Mouse (Mus musculus) right cerebral cortex, postnatal 25 days (tissue): ENCODE data around the gene Tbc1d22a.

Experiments used
- DNase-seq: peaks from one replicate; pipeline ENCODE4 v3.0.0; 2022

The Tbc1d22a gene

GRCm38 (mm10) chr15:86342637-86343375 is 128.5 kb downstream of the Tbc1d22a start:
- DNase-seq, result no peak

- DNase-seq, result peak; percentile 24
Measured at GRCm38 (mm10) chr15:86344906-86345331, 130.7 kb downstream of the Tbc1d22a start.

GRCm38 (mm10) chr15:86345907-86346306 is 131.6 kb downstream of the Tbc1d22a start:
- DNase-seq, result no peak

DNA sequence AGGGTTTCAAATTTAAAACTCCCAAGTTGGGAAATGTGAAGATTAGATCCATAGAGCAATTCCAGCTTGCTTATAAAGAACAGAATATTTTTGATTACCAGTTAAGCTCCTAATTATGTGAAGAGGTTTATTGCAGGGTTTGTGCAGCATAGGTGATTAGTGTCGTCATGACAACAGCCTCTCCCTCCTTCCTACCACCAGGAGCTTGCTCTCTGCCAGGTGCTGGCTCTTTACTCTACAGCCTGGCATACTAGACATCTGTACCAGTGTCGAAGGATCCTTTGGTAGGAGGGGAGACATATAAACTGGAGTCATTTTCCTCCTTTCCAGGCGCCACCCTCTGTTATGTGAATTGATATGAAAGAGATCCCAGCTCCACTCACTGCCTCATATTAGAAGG is 132.3 kb downstream of the Tbc1d22a start:
- no peak for DNase-seq

GRCm38 (mm10) chr15:86354932-86355331 is 140.7 kb downstream of the Tbc1d22a start:
- DNase-seq, result no peak

DNA sequence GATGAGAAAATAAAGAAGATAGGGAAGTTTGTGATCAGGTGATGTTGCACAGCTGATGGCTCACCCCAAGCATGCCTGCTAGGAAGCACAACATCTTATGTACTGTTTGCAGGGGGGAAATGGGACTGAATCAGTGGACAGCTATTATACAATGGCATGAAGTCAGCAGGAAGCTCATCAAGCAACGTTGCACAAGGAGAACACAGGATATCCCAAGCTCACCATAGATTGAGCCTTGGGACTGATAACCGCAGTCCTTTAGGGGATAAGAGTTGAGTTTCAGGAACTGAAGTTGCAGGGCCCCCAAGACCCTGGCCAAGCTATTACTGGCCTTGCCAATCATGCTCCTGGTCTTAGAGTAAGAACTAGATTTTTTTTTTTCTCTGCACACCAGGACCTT is 141.6 kb downstream of the Tbc1d22a start:
- no peak for DNase-seq

DNA sequence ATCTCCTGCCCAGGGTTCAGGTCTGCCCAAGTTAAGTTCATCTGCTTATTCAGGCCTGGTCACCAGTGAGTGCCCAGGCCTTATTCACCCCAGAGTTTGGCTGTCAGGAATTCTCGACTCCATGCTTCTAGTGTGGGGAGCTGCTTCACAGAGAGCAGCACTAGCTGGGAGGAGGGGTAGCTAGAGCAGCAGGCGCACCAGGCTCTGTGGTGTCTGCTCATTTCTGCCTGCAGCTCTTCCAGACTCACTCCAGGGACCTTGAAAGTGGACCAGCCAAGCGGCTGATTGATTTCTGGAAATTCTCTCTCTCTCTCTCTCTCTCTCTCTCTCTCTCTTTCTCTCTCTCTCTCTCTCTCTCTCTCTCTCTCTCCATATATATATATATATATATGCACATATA is 146.1 kb downstream of the Tbc1d22a start:
- DNase-seq, result no peak

- DNase-seq, result peak; percentile 64
Measured at GRCm38 (mm10) chr15:86362306-86363150, 148.3 kb downstream of the Tbc1d22a start.

DNA sequence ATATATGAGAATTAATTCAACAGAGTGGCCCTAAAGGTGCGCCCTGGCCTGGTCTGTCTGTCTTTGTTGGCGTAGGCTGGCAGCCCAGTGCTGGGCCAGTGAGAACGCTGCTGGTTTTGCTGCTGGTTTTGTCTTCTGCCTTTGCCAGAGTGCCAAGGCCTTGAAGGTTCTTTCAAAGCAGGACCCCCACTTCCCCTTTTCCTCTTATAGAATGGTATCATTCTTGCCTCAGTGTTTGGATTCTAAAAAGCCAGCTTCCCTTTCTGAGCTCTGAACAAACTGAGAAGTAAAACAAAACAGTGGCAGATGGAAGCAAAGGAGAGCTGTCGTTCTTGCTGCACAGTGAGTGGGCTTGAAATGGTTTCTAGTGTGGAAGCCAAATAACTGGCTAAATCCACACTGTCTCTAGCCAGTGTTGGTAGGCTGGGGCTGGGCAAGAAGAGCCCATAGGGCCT is 149.6 kb downstream of the Tbc1d22a start:
- DNase-seq, result peak; percentile 22

DNA sequence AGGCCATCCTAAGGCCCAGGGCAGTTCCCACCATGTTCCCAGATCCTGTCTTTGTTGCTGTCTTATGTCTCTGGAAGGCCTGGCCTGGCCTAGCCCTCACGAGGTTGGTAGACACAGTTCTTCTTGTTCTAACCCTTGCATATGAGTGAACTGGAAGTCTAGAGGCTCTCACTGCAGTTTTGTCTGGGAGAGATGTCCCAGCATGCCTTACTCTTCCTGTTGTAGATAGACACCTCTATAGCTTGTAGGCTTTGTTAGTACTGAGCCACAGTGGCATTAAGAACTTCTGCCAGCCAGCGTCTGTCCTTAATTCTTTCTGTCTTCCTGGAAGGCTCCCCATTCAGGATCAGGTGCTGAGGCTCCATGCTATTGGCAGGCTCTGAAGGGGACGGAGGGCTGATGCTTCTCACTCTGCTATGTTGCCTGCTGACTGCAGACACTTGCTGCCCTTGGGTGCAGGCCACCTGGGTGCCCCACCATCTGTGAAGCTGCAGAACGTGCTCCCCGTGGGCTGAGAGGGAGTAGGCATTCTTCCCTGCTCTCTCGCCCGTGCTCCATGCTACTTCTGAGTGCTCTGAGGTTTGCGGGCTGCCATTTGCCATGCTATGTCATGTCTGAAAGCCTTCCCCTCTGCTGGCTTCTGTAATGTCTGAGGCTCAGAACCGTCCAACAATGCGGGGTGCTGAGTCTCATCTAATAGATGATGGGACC is 150.8 kb downstream of the Tbc1d22a start:
- DNase-seq, result no peak

- DNase-seq, result no peak
Measured at GRCm38 (mm10) chr15:86366726-86367125, 152.5 kb downstream of the Tbc1d22a start.

- no peak for DNase-seq
Measured at GRCm38 (mm10) chr15:86367247-86367646, 153.0 kb downstream of the Tbc1d22a start.

- DNase-seq, result no peak
Measured at GRCm38 (mm10) chr15:86370846-86371245, 156.6 kb downstream of the Tbc1d22a start.

DNA sequence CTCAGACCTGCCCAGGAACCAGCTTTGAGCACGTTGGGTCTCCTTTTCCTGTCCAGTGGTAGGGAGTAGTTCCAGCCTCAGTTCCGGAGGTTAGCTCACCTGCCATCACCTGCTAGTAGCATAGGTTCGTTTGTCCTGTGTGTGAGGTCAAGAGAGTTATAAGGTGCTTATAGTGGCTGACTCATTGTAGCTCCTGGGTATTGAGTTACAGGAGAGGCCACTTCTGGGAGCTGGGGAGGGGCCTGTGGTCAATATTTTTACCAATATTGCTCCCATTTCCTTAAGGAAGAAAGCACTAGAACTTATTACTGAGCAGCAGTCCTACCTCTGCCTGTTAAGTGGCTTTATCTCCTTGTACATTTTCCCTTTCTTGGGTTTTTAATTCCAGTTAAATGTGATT is 161.0 kb downstream of the Tbc1d22a start:
- no peak for DNase-seq

DNA sequence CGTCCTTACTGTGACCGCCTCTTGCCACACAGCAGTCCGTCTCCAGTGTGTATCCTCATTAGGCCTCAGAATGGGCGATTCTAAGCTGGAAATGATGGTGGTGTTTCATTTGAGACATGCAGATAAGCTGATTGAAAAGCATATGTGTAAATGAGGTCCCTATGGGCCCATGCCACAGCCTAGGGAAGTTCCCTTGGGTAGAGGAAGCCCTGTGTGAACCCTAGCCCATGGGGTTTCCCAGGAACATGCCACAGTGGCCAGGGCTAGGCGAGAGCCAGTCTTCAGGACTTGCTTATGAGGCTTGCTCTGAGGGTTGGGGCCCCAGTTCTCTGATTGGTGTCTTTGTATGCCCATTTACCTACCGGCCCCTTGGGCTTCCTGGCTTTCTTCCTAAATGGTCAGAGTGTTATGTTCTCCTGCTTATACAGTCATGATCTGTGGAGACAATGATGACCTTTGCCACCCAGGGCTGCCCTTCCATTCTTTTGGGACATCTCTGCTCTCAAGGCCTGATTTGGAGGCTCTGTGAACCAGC is 161.7 kb downstream of the Tbc1d22a start:
- DNase-seq, result no peak

- no peak for DNase-seq
Measured at GRCm38 (mm10) chr15:86383278-86383677, 169.0 kb downstream of the Tbc1d22a start.

GRCm38 (mm10) chr15:86385436-86385835 is 171.2 kb downstream of the Tbc1d22a start:
- DNase-seq, result no peak

DNA sequence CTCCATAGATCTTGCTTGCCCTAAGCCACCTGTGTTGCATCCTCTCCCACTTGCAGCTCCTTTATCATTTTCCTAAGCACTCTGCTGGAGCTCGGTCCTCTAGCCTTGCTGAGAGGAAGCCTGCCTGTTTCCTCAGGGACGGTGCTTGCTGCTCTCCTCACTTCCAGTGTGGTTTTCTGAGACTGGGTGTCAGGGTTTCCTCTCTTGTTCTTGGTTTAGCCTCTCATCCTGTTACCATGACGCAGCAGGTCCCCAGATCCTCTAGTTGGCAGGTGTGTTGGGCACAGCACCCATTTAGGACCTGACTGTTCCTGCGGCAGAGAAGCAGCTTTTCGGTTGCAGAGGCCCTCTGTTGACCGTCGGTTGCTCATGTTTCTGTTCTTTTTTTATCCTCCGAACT is 172.1 kb downstream of the Tbc1d22a start:
- no peak for DNase-seq

DNA sequence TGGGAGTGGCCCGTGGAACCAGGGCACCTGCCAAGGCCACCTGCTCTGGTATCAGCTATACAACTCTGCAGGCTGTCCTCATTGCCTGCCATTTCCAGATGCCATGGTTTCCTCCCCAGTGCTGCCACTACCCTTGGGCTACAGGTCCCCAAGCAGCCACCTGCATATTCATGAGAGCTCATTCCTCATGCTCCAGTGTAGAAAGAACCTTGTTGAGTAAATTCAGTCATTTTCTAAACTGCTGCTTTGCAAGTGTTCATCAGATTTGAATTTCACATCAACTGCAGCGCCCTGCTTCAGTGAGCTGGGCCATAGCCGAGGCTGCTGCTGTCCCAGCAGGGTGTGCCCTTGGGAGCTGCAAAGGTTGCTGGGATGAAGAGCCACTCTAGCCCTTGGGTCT is 174.3 kb downstream of the Tbc1d22a start:
- DNase-seq, result no peak

- DNase-seq, result no peak
Measured at GRCm38 (mm10) chr15:86404866-86405265, 190.6 kb downstream of the Tbc1d22a start.

DNA sequence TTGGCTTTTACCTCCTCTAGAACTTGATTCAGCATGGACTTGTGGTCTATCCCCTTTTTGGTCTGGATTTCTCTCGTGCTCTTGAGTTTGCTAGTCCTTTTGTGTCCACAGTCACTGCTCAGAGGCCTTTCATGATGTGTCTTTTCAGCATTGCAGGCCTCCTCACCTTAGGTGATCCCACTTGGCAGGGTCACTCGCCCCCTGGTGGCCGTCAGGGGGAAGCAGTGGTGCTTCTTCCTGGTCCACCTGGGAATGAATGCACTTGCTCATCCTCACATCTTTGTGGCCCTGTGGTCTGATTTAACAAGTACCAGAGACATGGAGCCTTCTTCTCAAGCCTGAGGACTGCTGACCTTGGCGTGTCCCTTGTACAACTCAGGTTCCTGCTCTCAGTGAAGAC is 191.3 kb downstream of the Tbc1d22a start:
- DNase-seq, result peak; percentile 22

- DNase-seq, result no peak
Measured at GRCm38 (mm10) chr15:86409352-86409751, 195.1 kb downstream of the Tbc1d22a start.

DNA sequence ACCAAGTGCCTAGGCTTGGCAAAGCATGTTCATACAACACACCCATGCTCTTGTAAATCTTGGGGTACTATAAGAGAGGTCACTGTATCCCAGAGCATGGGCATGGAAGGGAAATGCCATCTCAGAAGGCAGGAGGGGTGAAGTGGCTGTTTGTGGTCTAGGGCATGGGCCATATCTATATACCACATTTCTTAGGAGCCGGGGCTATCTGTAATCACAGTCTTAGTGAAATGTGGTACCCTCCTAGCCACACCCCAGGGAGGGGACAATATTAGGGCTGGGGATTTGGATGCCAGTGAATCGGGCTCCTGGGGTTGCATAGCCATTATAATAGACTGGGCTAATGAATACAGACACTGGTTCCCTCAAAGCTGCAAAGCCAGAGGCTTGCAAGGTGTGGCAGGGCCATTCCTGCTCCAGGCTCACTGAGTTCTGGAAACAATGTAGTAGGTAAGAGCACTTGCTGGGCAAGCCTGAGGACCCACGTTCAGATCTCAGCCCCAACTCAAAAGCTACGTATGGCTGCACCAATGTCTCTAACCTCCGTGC is 197.3 kb downstream of the Tbc1d22a start:
- DNase-seq, result no peak
